Mouse (Mus musculus) embryonic fibroblast, embryonic 13.5 days (primary cell): ENCODE results near the gene Zfp593.

Experiments
- CTCF ChIP-seq: IDR thresholded peaks from 2 replicates; pipeline ENCODE4 v1.5.1; 2011; ENCODE audit warnings: mild to moderate bottlenecking, control low read depth, low read length, moderate library complexity, borderline replicate concordance; ENCODE audit not compliant: insufficient read depth
- POLR2A ChIP-seq: IDR thresholded peaks from 2 replicates; pipeline ENCODE4 v1.6.1; 2011; ENCODE audit warnings: low read depth, mild to moderate bottlenecking, control low read depth, low read length, moderate library complexity

- TF ChIP-seq CTCF (no peak), POLR2A (no peak)
Observed at GRCm38 (mm10) chr4:134243516-134244250, 1.7 kb downstream of the Zfp593 start, which contains the start of gene E130218I03Rik.
